Mouse (Mus musculus): Measurements from ENCODE around the gene Them4.
A peak's percentile ranks its signal among the peaks of the same experiment; 100 is the strongest.
"Not testable (repeated sequence)": the region's sequence is repeated elsewhere in the genome, so short reads cannot be mapped to it uniquely, and the experiment has no call there.

The Them4 gene

DNA sequence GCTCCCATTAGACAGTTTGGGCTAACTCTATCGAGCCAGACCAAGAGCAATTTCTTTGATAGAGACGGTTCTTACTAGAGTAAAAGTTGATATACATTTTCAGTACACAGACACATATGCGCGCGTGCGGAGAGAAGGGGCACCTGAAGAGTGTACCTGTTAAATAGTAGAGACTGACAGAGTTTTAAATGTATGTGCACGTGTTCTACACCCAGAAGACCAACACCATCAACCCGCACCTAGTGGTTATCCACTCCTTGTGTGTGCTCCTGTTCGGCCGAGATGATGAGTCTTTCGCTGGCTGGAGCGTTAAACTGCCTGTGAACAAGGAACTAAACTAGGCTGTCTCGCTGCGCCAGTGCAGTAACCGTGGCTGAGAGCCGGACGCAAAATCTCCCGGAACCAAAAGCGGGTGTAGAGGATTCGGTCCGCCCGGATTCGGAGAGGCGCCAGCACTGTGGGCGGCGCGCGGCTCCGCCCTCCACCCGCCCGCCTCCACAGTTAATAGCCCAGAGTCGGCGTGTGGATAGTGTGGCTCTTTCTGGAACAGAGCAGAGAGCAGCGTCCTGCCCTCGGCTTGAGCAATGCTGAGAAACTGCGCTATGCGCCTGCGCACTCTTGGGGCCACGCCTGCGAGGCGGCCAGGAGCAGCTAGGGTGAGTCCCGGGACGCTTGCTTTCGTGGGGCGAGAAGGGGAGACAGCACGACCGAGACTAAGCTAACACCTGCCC lies at the start of gene Them4:
TSS of gene Them4 (plus strand) at position 457 of the 731 bp plus-strand sequence.
- DNase-seq, result peak; percentile 93 to 96

GRCm38 (mm10) chr3:94260598-94260997 lies 49.3 kb upstream of the Them4 start:
- peak; percentile 12 to 30 for DNase-seq

DNA sequence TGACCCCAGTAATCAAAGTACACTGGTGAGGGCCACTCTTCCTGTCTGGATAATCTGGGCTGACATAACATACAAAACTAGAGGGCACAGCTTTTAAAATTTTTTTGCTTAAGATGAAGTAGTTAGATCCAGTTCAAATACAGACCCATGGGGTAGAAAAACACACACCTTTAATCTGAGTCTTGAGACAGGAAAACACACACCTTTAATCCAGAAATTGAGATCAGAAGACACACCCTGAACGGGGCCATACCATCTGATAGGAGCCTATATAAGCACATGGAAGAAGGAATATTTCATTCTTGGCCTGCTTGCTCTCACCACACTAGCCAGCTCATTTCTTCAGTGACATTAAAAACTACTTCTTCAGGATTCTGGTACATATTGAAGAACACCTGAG lies 46.2 kb upstream of the Them4 start, which contains the start of gene Gm4778:
TSS of gene Gm4778 (plus strand) at position 301 of the 400 bp plus-strand sequence.
- not testable (repeated sequence) for DNase-seq

DNA sequence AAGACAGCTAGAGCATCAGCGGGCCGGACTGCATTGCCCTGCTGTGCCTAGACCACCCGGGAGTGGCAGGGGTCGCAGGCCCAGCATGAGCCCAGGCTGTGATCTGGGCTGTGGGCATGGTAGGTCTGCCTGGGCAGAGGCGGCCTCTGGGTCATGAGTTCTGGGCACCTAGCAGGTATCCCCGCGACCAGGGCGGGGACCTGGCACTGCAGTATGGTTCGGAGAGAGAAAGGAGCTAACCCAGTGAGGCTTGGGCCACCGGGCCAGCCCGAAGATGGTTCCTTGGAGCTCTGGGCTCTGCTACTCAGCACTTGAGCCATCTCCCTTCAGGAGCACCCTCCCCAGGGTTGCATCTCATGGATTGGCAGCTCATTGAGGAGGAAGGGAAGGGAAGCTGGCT lies 33.9 kb upstream of the Them4 start:
- no peak for DNase-seq

DNA sequence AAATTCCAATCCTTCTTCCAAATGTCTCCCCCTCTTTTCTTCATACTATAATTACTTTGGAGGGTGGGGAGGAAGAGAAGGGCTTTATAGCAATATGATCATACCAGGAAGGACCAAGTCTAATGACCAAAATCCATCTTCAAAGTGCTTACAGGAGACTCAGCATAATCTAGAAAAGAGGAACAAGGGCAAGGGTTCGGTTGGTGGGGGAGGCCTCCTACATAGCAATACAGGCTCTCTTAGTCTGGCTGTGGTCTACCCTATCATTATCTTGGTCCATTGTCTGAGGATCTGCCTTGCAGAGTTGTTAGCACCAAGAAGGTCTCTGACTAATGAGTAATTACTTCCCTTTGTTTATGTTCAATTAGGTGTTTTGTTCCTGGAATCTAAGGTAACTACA lies 4.4 kb upstream of the Them4 start:
- DNase-seq, result no peak

- DNase-seq, result no peak
These were observed 2.9 kb upstream of the Them4 start for GRCm38 (mm10) chr3:94306975-94307374.

DNA sequence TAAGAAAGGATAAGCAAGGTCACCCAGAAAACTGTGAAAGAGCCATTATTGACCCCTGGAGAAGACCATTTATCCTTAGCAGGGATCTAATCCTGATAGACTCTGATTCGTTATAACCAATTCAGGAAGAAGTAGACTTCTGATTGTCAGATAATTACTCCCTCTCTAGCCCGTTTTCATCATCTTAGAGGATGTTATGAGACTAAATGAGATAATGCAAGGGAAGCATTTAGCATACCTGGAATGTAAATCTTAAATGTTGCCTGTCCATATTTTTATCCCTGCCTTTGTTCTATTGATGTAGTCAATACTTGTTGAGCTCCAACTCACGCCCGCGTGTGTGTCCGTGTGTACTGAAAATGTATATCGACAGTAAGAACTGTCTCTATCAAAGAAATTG lies 602 bp downstream of the Them4 start:
- DNase-seq, result peak in 1 of 2 experiments; percentile 22

GRCm38 (mm10) chr3:94310911-94311310 lies 1.0 kb downstream of the Them4 start:
- DNase-seq, result no peak

- peak; percentile 13 to 19 for DNase-seq
These were observed 1.5 kb downstream of the Them4 start for GRCm38 (mm10) chr3:94311376-94311775.

DNA sequence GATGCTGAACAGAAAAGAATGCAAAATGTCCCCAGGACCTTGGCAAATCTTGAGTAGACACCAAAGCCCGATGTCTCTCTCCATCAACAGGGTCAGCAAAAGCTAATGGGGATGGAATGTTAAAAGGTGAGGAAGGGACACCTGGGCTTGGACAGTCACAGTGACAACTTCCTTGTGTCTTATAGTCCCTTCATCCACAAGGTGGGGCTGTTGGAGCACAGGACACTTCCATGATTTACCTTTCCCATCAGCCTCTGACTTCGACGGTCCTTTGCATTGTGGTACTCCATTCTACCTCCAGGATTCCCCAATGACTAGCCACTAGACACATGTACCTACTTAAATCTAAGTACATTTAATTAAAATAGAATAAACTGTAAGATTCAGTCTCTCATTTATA lies 18.8 kb downstream of the Them4 start:
- DNase-seq, result peak in 1 of 2 experiments; percentile 38

DNA sequence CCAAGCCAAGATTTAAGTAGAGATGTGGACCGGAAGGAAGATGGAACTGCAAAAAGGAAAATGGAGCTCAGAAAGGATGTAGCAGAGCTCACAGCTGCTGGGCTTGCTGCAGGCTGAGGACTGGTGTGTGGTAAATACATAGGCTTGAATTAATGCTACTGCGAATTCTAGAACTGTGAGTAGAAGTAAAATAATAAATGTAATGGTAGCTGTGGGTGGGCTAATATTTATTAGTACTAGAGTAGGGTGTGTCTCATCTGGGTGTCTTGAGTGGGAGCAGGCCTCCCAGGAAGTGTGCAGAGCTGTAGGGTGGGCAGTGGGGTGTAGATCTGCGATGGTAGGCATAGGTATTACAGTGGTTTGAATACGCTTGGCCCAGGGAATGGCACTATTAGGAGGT lies 24.6 kb downstream of the Them4 start:
- no peak for DNase-seq

DNA sequence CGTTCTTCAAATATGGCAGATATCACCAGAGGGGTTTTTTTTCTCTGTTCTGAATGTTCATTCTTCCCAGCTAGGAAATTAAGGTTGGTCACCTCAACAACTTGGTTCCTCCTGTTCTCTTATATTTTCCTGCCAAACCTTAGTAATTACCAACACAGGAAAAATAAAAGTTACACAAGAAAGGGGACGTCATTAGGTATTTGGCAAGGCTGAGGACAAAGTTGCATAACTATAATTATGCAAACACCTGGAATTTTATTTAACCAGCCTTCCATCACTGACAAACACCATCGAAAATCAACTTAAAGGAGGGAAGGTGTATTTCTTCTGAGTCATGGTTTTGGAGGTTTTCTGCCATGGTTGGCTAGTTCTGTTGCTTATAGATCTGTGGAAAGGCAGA lies 28.6 kb downstream of the Them4 start:
- DNase-seq, result no peak

DNA sequence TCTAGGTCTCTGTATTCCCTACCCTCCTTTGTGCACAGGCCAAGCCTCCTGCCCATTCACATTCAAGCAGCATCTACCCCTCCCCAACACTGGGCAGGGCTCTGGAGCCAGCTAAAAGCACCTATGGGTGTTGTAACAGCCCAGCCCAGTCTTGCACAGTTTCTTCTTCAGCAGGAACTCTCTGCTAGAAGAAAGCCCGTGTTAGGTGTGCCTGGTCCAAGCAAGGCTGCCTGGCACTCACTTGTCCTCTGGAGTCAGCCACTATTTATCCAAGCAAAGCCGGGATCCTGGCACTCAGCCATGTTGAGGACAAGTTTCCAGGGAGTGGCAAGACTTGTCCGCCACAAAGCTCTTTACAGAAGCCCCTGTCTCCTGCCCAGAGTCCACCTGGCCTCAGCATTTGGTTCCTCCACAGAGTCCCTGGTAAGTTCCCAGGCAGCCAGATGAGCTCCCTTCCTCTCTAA lies 32.1 kb downstream of the Them4 start, which contains the start of gene Them5:
TSS of gene Them5 (plus strand) at position 141 of the 464 bp plus-strand sequence.
- peak; percentile 40 to 54 for DNase-seq

DNA sequence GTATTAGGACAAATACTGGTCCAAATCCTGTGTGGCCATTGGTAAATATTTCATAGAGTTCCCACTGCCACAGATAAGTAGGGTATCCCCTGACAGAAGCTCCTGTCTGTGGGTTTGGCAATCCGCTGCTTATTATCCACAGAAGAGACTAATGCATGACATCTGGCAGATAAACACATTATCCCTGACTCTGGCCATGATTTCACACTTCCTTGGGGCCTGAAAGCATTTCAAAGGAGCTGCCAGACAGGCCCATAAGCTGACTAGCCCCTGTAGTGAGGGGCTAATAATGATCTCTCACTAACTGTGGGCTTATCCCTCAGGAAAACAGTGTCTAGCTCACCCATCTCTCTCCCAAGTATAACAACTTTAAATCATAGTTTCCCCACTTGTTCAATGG lies 32.7 kb downstream of the Them4 start:
- DNase-seq, result no peak

DNA sequence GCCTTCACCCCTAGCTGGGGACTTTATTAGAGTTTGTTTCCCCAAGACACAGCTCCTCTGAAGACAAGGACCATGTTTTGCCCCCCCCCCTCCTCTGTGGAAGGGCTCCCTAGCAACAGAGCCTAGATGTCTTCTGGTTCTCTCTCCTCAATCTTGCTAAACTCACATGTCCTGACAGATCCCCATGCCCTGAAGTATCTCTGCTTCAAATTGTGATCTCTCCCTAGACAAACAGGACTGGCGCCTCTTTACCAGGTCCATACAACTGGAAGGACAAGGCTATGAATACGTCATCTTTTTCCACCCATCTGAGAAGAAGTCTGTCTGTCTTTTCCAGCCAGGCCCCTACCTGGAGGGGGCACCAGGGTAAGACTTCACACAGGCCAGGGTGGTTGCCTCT lies 34.3 kb downstream of the Them4 start:
- DNase-seq, result no peak

GRCm38 (mm10) chr3:94344897-94345296 lies 35.0 kb downstream of the Them4 start:
- no peak for DNase-seq

- no peak for DNase-seq
These were observed 38.3 kb downstream of the Them4 start for GRCm38 (mm10) chr3:94348146-94348545.

DNA sequence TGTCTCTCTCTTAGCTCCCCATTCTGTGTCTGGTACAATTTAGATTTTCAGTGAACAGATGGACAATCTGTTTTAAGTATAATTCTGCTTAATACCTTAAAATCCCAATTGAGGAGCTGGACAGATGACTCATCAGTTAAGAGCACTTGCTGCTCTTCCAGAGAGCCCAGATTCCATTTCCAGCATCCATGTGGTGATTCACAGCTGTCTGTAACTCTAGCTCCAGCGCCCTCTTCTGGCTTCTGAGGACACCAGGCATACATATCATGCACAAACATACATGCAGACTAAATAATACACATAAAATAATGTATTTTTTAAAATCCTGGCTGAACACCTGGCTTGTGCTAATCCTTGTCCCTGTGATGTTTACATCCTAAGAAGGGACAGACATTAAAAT lies 50.9 kb downstream of the Them4 start:
- DNase-seq, result peak in 1 of 2 experiments; percentile 46

DNA sequence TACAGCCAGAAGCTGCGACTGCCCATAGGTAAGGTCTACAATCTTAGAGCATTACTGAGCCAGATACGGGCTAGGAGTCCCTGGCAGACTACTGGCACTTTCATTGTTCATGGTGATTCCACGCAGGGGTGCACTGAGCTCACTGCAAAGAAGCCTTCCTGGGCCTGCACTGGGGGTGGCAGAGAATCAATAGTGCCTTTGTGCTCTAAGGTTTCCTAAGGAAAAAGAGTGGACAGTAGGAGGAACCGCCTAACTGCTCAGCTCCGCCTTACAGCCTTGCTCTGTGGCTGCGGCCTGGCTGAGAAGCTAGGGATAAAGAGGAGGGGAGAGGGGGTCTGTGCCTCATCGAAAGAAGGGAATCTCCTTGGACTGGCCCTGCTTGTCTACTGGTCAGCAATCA lies 52.2 kb downstream of the Them4 start, which contains the start of gene C2cd4d:
TSS of gene C2cd4d (plus strand) at position 301 of the 400 bp plus-strand sequence.
- DNase-seq, result no peak

DNA sequence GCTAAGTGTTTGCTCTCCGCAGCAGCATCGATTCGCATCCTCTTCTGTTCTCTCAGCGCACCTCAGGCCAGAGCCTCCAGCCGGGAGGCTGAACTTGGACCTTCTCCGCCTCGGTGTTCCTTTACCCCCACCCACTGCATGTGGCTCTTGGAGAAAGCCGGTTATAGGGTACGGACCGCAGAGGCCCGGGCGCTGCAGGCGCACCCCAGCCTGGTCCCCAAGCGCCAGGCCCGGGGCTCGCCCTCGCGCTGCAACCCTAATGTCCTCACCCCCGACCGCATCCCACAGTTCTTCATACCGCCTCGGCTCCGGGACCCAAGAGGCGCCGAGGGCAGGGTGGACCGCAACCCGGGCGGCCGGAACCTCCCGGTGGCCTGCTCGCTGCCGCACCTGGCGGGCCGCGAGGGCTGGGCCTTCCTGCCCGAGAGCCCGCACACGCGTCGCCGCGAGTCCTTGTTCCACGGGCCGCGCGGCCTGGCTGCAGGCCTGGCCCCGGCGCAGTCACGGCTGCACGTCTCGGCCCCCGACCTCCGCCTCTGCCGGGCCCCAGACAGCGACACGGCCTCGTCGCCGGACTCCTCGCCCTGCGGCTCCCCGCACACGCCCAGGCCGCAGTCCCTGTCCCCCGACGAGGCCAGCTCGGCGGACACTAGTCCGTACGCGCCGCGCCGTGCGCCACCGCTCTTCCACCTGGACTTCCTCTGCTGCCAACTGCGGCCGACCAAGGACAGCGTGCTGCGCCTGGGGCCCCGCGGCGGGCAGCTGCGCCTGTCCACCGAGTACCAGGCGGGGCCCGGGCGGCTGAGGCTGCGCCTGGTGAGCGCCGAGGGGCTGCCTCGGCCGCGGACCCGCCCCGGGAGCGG lies 53.6 kb downstream of the Them4 start:
- DNase-seq, result peak; percentile 70 to 72

- peak in 1 of 2 experiments; percentile 57 for DNase-seq
These were observed 54.3 kb downstream of the Them4 start for GRCm38 (mm10) chr3:94364154-94364526.

GRCm38 (mm10) chr3:94366761-94367160 lies 56.9 kb downstream of the Them4 start:
- DNase-seq, result peak; percentile 89 to 92

DNA sequence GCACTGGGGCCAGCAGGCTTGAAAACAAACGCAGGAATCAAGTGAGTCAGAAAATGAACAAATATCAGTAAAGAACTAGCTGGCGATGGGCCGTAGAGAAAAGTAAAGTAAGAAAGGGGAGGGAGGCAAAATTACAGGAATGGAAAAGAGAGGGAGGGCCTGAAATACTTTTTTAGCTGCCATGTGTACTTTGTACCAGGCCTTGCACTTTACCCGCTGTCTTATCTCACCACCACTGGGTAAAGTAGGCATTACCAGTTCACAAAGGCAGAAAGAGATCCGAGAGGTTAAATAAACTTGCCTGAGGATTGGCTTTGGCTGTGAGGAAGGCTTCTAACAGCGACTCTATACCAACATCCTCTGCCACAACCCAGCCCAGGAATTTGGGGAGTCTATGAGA lies 57.6 kb downstream of the Them4 start:
- no peak for DNase-seq

- no peak for DNase-seq
These were observed 58.7 kb downstream of the Them4 start for GRCm38 (mm10) chr3:94368631-94369030.
